Mouse (Mus musculus) forebrain, embryonic 10.5 days (tissue): ENCODE measurements around the gene Tcf7l1. TPM values are rescaled to one million over a fixed set of nuclear protein-coding genes. Genes with fewer than 3 reads are reported as not detected.
A peak's percentile ranks its signal among the peaks of the same experiment; 100 is the strongest.
"Not testable (repeated sequence)": the region's sequence is repeated elsewhere in the genome, so short reads cannot be mapped to it uniquely, and the experiment has no call there.

Experiments
- DNase-seq: peaks from one replicate; pipeline ENCODE4 v3.0.0-alpha.2; 2017; ENCODE audit warnings: low spot score; ENCODE audit errors: extremely low spot score
- H3K27ac ChIP-seq: fragments of 300-500 bp; sonication (generic); 2 replicates; pipeline ENCODE4 v1.5.1; 2016; ENCODE audit warnings: mild to moderate bottlenecking
- H3K27me3 ChIP-seq: fragments of 300-500 bp; sonication (generic); 2 replicates; pipeline ENCODE4 v1.6.1; 2016; ENCODE audit warnings: mild to moderate bottlenecking; ENCODE audit not compliant: poor library complexity, severe bottlenecking
- H3K36me3 ChIP-seq: fragments of 300-500 bp; sonication (generic); replicated peaks from 2 replicates; pipeline ENCODE4 v1.6.1; 2016; ENCODE audit warnings: mild to moderate bottlenecking, moderate library complexity
- H3K4me1 ChIP-seq: fragments of 300-500 bp; sonication (generic); 2 replicates; pipeline ENCODE4 v1.6.1; 2016
- H3K4me3 ChIP-seq: fragments of 300-500 bp; sonication (generic); 2 replicates; pipeline ENCODE4 v1.5.1; 2016; ENCODE audit warnings: mild to moderate bottlenecking, moderate library complexity
- H3K9me3 ChIP-seq: fragments of 300-500 bp; sonication (generic); 2 replicates; pipeline ENCODE4 v1.6.1; 2016; ENCODE audit warnings: mild to moderate bottlenecking, moderate library complexity
- WGBS: fragments of 180-500 bp; shearing (Covaris S2); methylation state at CpG from one replicate; pipeline ENCODE4 v1.1.7; 2016; 5-methylcytosine and 5-hydroxymethylcytosine counted together
- polyA plus RNA-seq: library from polyadenylated mRNA; unstranded; fragments of >200 nt; fragmentation: Nextera tagmentation; extraction: Ambion mirVana; gene quantifications from 2 replicates; pipeline ENCODE4 v1.2.1, GENCODE M21; 2016

Gene Tcf7l1
- polyA plus RNA-seq: 32.9 and 33.8 TPM in 2 replicates

- DNase-seq: peak; percentile 94
- peak within 1 kb of the TSS; percentile 78 for H3K4me3 ChIP-seq
- H3K9me3 ChIP-seq: no peaks in the 10 kb centered on the region
- peak within 1 kb of the TSS; percentile 95 for H3K27ac ChIP-seq
- H3K27me3 ChIP-seq: peaks cover 30% of the 10 kb centered on the region
- H3K4me1 ChIP-seq: peaks cover 34% of the 10 kb centered on the region
- H3K36me3 ChIP-seq: peaks cover 26% of the 10 kb centered on the region
- WGBS: under 1% methylated on average over 80 of the region's 80 CpGs
Observed at GRCm38 (mm10) chr6:72788892-72789699, at the start of gene Tcf7l1. Tcf7l1 (minus strand) TSS chr6:72789254.

GRCm38 (mm10) chr6:72837756-72838155 is 48.7 kb upstream of the Tcf7l1 start:
- no peak for DNase-seq
- H3K4me3 ChIP-seq: no peak overlapping the region
- no peaks in the 10 kb centered on the region for H3K9me3 ChIP-seq
- 97% methylated on average over 4 of the region's 4 CpGs for whole genome bisulfite sequencing
- H3K4me1 ChIP-seq: no peaks in the 10 kb centered on the region
- H3K27me3 ChIP-seq: no peaks in the 10 kb centered on the region
- H3K27ac ChIP-seq: no peak overlapping the region
- H3K36me3 ChIP-seq: peaks cover 41% of the 10 kb centered on the region

GRCm38 (mm10) chr6:72834518-72834917 is 45.5 kb upstream of the Tcf7l1 start:
- no peaks in the 10 kb centered on the region for H3K9me3 ChIP-seq
- no peak for DNase-seq
- H3K27me3 ChIP-seq: no peaks in the 10 kb centered on the region
- no peak overlapping the region for H3K27ac ChIP-seq
- no peak overlapping the region for H3K4me3 ChIP-seq
- peaks cover 11% of the 10 kb centered on the region for H3K36me3 ChIP-seq
- no peaks in the 10 kb centered on the region for H3K4me1 ChIP-seq
- WGBS: 69% methylated on average over 4 of the region's 4 CpGs

- Histone ChIP-seq H3K4me1 (peaks cover 4% of the 10 kb centered on the region), H3K36me3 (0 out of 2 replicates have a peak, but pooled peaks cover 4% of the 10 kb centered on the region), H3K9me3 (no peaks in the 10 kb centered on the region), H3K27ac (no peak overlapping the region), H3K4me3 (no peak overlapping the region), H3K27me3 (peaks cover 5% of the 10 kb centered on the region)
- DNase-seq: no peak
- WGBS: 62% methylated on average over 3 of the region's 3 CpGs
Observed at GRCm38 (mm10) chr6:72831858-72832257, 42.8 kb upstream of the Tcf7l1 start.

- H3K4me1 ChIP-seq: peaks cover 4% of the 10 kb centered on the region
- WGBS: 30% methylated on average over 3 of the region's 3 CpGs
- H3K36me3 ChIP-seq: 0 out of 2 replicates have a peak, but pooled peaks cover 2% of the 10 kb centered on the region
- no peaks in the 10 kb centered on the region for H3K9me3 ChIP-seq
- peak; percentile 79 for DNase-seq
- H3K27ac ChIP-seq: no peak overlapping the region
- H3K27me3 ChIP-seq: peaks cover 11% of the 10 kb centered on the region
- H3K4me3 ChIP-seq: no peak overlapping the region
Observed at GRCm38 (mm10) chr6:72831276-72831675, 42.2 kb upstream of the Tcf7l1 start.

GRCm38 (mm10) chr6:72828857-72829256 is 39.8 kb upstream of the Tcf7l1 start:
- Histone ChIP-seq H3K27me3 (peaks cover 28% of the 10 kb centered on the region), H3K4me1 (peaks cover 16% of the 10 kb centered on the region), H3K4me3 (no peak overlapping the region), H3K9me3 (no peaks in the 10 kb centered on the region), H3K36me3 (no peaks in the 10 kb centered on the region), H3K27ac (no peak overlapping the region)
- 80% methylated on average over 3 of the region's 3 CpGs for WGBS
- DNase-seq: no peak

- whole genome bisulfite sequencing: 12% methylated on average over 9 of the region's 9 CpGs
- H3K9me3 ChIP-seq, H3K36me3 ChIP-seq, H3K27ac ChIP-seq, H3K4me3 ChIP-seq, DNase-seq: not testable (repeated sequence)
- H3K27me3 ChIP-seq: peaks cover 28% of the 10 kb centered on the region
- H3K4me1 ChIP-seq: peaks cover 16% of the 10 kb centered on the region
Observed at GRCm38 (mm10) chr6:72828037-72828436, 39.0 kb upstream of the Tcf7l1 start.

GRCm38 (mm10) chr6:72825762-72826161 is 36.7 kb upstream of the Tcf7l1 start:
- no peak for DNase-seq
- H3K36me3 ChIP-seq: no peaks in the 10 kb centered on the region
- H3K27ac ChIP-seq: no peak overlapping the region
- WGBS: 56% methylated on average over 9 of the region's 9 CpGs
- peaks cover 28% of the 10 kb centered on the region for H3K27me3 ChIP-seq
- H3K4me3 ChIP-seq: no peak overlapping the region
- peaks cover 16% of the 10 kb centered on the region for H3K4me1 ChIP-seq
- no peaks in the 10 kb centered on the region for H3K9me3 ChIP-seq

- peak overlapping the region; percentile 45 for H3K4me3 ChIP-seq
- no peaks in the 10 kb centered on the region for H3K36me3 ChIP-seq
- peak overlapping the region; percentile 79 for H3K27ac ChIP-seq
- peaks cover 28% of the 10 kb centered on the region for H3K27me3 ChIP-seq
- peak; percentile 37 for DNase-seq
- no peaks in the 10 kb centered on the region for H3K9me3 ChIP-seq
- WGBS: 6% methylated on average over 26 of the region's 26 CpGs
- H3K4me1 ChIP-seq: peaks cover 16% of the 10 kb centered on the region
Observed at GRCm38 (mm10) chr6:72824971-72825737, 36.1 kb upstream of the Tcf7l1 start.

- H3K36me3 ChIP-seq: no peaks in the 10 kb centered on the region
- 88% methylated on average over 9 of the region's 9 CpGs for WGBS
- no peak overlapping the region for H3K4me3 ChIP-seq
- no peaks in the 10 kb centered on the region for H3K4me1 ChIP-seq
- no peak for DNase-seq
- no peaks in the 10 kb centered on the region for H3K27me3 ChIP-seq
- H3K9me3 ChIP-seq: no peaks in the 10 kb centered on the region
- no peak overlapping the region for H3K27ac ChIP-seq
Observed at GRCm38 (mm10) chr6:72813456-72813855, 24.4 kb upstream of the Tcf7l1 start.

- 88% methylated on average over 7 of the region's 7 CpGs for WGBS
- no peak for DNase-seq
- Histone ChIP-seq H3K4me3 (no peak overlapping the region), H3K9me3 (no peaks in the 10 kb centered on the region), H3K27me3 (no peaks in the 10 kb centered on the region), H3K27ac (no peak overlapping the region), H3K4me1 (no peaks in the 10 kb centered on the region), H3K36me3 (no peaks in the 10 kb centered on the region)
Observed at GRCm38 (mm10) chr6:72810248-72810647, 21.2 kb upstream of the Tcf7l1 start.

GRCm38 (mm10) chr6:72809522-72810149 is 20.6 kb upstream of the Tcf7l1 start:
- Histone ChIP-seq H3K36me3 (no peaks in the 10 kb centered on the region), H3K27ac (no peak overlapping the region), H3K4me3 (no peak overlapping the region), H3K4me1 (no peaks in the 10 kb centered on the region), H3K27me3 (no peaks in the 10 kb centered on the region), H3K9me3 (no peaks in the 10 kb centered on the region)
- WGBS: 78% methylated on average over 4 of the region's 4 CpGs
- no peak for DNase-seq
